Mouse (Mus musculus) kidney, postnatal 25 days (tissue): ENCODE results near the gene Oxt.
A peak's percentile ranks its signal among the peaks of the same experiment; 100 is the strongest.

ENCODE experiments used
- DNase-seq, 2 experiments: peaks; one replicate each; pipeline ENCODE4 v3.0.0; 2021; ENCODE audit warnings: mixed read lengths in 2 of 2

Oxt gene

DNA sequence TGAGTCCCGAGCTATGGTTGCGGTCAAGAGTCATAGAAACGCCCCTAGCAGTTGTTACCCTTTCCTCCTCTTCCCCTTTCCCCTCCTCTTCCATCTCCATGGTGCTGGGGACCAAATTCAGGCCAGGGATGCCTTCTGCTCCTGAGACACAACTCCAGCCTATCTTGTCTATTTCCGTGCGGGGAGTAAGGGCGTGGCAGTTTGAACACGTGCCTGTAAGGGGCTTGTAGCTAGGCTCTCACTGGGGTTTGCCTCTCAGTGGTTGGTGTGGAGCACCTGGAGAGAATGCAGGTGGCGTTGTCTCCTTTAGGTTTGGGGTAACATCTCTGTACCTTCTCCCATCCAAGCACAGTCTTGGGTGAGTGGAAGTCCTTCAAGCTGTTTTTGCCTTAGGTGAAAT lies 3.8 kb downstream of the Oxt start:
- DNase-seq = no peak

DNA sequence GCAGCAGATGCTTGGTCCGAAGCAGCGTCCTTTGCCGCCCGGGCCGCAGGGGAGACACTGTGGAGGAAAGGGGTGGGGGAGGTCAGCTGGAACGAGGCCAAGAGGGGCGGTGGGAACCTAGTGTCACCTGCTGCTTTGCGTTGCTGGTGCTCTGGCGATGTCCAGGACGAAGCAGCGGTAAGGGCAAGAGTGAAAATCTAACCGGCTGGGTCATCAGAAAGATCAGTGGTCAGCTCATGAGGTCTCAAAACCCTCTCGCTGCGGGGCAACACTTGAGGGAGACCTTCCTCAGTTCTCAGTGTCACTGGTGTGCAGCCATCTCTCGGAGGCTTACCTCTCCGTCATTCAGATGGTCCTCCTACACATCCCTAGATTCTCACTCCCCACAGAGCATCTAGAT lies 5.2 kb downstream of the Oxt start:
- DNase-seq = no peak

DNA sequence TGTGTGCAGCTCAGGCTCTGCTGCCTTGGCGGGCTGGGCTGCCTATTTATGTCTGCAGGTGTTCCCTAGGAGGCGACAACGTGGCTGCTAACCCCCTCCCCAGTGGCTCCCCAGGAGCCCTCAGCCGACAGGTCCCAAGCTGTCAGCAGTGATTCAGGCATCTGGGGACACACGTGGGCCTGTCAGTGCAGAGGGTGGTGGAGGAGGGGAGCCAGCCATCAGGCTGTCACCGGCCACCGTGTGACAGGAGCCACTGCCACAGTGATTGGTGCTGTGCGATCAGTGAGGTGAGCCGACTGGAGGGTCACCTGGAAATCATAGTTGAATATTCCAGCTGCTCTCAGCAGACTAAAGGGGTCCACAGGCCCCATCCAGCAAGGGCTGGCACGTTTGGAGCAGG lies 6.6 kb downstream of the Oxt start, which contains the start of gene Avp:
Gene Avp (minus strand): TSS at position 3 of the 400 bp plus-strand sequence.
- no peak for DNase-seq

DNA sequence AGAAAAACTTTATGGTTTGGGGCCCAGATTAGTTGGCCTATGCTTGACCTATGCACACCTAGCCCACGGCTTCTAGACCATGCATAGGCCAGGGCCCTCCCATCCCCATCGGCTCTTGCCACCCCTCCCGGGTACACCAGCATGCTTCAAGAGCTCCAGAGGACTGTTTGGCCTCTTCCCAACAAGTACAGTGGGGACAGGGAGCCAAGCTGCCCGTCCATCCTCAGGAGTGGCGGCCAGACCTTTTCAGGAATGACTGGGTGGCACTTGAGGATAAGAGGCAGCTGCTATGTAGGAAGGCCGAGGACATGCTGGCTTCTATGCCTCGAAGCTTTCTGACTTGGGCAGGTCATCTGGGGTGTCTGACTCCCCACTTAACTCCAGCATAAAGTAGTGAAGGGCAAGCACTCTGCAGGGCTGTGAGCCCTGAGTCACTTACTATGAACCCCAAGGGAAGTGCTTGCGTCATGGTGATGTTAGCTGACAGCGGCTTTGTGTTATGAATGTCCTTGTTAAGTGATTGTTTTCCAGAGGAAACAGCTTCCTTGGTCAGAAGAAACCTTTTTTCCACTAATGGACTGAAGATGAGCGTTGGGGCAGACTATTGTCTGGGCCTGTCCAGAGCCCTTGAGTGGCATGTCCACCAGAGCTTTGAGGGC lies 8.1 kb downstream of the Oxt start:
- no peak for DNase-seq

DNA sequence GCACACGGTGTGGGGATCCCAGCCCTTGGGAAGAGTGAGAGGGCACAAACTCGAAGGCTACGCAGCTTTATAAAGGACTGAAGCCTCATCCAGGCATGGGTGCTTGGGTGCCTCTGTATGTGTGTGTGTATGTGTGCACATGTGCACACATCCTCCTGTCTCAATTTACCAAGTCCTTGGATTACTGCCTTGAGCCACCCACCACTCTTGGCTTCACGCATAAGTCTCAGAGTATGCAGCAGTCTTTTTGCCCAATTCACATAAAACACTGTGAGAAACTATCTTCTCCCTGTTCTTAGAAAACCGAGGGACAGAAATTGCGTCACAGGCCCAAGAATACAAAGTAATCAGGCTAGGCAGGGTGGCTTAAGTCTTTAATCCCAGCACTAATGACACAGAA lies 10.0 kb downstream of the Oxt start:
- no peak for DNase-seq

DNA sequence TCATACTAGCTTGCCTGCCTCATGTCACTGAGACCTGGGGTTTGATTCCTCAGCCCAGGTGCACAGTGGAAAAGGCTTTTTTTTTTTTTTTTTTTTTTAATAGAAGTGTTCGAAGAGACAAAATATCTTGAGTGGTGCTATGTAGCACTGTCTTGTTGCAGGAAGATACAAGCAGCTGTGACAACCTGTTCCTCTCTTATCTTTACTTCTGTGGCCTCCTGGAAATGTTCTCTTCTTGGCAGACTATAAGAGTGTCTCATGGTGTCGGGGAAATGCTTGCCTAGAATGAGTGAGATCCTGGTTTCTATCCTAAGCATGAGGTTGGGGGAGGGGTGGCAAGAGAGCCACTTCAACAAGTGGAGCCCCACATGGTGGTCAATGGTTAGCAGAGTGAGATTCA lies 12.4 kb downstream of the Oxt start:
- peak in 1 of 2 experiments; percentile 15 for DNase-seq

DNA sequence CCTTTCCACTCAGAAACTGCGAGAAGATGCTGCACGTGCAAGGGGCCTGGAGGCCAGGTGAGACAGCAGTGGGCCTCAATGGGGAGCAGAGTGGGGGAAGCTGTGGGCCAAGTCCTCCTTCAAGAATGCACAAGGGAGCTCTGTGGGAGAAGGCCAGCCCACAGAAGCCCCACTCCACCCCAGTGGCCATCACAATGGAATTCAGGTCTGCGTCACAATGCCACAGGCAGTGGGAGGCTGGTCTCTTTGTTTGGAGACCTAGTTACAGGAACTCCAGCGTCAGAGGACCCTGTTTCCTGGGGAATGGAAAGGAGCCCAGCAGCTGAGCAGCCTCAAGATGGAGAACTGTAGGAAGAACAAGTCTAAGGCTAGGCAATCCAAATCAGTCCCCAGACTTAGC lies 13.2 kb downstream of the Oxt start:
- peak in 1 of 2 experiments; percentile 19 for DNase-seq

DNA sequence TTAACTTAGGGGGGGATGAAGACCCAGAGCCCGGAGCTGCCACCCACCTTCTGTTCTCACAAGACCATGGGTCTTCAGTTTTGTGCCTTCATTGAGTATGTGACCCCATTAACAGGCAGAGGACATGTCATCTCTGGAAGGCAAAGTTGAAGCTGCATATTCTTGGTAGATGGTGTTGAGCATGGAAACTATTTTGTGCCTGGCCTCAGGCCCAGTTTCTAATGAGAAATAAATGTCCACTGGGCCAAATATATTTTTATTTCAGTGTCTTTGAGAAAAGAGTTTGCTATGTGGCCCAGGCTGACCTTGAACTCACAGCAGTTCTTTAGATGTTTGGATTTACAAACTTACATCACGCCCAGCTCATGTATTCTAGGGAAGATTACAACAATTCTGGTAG lies 13.8 kb downstream of the Oxt start:
- no peak for DNase-seq

DNA sequence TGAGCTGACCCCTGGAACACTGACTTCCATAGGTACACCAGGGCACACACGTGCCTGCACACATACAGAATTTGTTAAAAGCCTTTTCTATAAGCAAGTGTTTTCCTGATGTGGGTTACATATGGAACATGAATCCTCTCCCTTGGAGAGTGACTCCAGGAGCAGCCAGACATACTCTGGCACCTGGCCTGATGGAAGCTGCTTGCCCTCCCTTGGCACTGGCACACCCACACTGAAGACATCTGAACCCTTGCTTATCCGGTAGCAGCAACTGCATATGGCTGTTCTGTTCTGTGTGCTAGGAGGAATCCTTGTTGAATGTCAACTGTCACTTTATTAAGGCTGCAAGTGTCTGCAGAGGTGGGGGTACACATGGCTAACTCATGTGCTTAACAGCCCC lies 15.0 kb downstream of the Oxt start:
- DNase-seq = peak in 1 of 2 experiments; percentile 17

DNA sequence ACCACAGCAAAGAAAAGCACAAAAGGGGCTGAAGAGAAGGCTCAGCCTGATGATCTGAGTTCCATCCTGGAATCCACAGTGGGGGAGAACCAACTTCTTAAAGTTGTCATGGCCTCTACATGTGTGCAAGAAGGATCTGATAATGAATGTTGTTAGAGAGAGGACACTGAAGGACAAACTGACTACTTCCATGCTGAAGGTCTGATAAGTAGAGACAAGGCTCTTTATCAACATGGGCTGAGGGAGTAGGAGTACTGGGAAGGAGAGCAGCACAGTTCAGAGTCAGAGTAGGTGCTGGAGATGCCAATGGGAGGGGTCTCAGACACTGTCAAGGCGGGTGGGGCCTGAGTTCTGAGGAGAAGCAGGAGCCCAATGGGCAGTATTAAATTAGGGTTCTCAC lies 19.6 kb downstream of the Oxt start:
- no peak for DNase-seq

DNA sequence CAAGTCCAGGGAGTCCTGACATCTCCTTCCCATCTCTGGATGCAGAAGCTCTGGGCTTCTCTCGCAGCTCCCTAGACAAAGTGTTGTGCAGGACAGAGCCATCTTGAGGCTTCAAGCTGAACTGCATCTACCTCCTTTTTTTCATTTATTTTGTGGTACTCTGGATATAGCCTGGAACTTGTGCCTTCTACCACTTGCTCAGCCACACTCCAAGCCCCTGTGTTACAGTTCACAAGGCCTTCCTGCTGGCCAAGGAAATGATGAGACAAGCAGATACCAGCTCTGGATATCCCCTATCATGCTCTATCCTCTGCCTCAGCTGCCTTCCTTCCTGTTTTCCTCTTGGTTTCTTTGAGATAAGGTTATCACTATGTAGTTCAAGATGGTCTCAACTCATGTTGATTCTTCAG lies 21.6 kb downstream of the Oxt start:
- DNase-seq = peak in 1 of 2 experiments; percentile 39

DNA sequence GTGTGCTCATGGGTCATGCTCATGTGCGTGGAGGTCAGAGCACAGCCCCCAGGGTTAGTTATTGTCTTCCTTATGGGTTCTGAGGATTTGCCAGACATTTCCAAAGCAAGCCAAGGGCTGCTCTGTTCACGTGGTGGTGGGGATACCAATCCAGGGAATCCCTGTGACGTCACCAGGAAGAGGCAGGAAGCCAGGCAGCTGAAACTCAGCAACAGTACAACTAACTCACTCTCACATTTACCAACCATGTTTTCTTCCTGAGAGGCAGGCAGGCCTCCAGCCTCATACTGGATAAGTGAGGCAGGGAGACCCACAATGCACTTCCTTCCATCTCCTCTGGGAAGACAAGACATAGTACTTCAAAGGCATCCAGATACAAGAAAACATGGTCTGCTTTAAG lies 22.4 kb downstream of the Oxt start:
- no peak for DNase-seq

DNA sequence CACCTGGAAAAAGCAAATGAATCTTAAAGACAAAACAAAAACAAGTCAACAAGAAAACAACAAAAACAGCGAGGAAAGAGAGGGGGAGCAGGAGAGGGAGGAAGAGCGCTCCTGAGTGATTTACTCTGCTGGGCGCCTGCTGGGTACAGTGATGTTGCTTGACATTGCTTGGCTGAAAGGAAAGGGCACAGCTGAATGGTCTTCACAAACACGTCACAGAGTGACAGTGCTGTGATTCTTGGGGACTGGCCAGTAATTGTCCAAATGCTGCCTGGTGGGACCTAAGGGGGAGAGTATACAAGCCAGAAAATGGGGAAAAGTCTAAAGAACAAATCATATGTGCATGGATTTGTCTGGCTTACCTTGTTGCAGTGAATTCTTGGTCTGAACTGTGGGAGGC lies 26.2 kb downstream of the Oxt start:
- DNase-seq = no peak

DNA sequence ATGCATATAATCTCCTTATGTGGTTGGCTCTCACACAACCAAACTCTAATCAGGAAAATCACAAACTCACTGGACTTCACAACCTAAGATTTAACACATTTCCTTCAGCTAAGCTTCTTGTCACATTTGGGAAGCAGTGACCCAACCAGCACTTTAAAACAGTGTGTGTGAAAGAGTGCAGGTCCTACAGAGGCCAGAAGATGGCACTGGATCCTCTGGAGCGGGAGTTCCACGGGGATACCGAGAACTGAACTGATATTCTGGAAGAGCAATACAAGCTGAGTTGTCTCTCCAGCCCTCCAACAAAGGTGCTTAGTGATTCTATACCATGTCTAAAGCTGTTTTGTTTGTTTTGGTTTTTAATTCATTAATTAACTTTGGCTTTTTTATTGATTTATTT lies 37.1 kb downstream of the Oxt start:
- DNase-seq = peak in 1 of 2 experiments; percentile 65

DNA sequence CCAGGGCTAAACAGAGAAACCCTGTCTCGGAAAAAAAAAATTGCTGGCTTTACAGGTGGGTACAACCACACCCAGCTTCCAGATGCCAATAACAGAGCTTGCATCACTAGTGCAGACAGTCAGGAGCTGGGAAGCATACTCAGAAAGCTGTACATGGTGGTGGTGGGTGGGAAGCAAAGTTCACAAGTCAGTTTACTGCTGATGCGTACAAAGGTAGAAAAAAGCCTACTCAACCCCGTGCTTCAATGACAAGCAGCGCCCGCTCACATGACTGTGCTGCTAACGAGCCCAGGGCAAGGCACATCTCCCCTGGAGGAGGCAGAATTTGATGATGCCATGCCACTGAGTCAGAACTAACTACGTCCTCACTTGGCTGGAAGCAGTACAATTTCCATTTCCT lies 43.0 kb downstream of the Oxt start:
- peak; percentile 55 to 81 for DNase-seq
